Comparison of ENCODE assay signal across 12 mouse cellular contexts in the genomic region with DNA sequence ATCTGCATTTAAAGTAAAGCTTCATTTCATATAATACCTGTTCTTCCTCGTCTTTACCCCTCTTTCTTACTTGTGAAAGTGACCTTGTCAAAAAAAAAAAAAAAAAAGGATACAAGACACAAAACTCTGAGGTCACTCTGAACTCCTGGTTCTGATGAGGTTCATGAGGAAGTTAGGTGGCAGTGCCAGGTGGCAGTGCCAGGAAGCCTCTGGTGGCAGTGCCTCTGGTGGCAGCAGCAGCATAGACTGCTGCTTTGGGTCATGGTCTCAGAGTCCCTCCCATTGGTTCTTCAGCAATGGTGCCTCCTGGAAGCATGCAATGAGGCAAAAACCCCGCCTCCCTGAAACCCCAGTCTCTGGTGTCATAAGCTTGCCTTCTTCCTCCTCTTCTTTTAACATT.
"Had no signal": no experiment of that assay in that cellular context is flagged by ENCODE, and none has a peak within 500 bp of the region (broad histone marks: within the 10 kb centered on the region; RNA-seq: fewer than 3 reads in every experiment).

No protein-coding gene starts in this region.

- DNase-seq: retina, postnatal 1 day; right cerebral cortex, adult 18-20 months; right cerebral cortex, postnatal 14 days; right cerebral cortex, postnatal 25 days; right cerebral cortex, postnatal 4 days; spleen, adult 18-20 months; thymus, adult 18-20 months; thymus, adult 2 months; thymus, postnatal 14 days; thymus, postnatal 25 days; thymus, postnatal 36 days; thymus, postnatal 4 days had no signal
